Mouse (Mus musculus) liver, postnatal 0 days (tissue): ENCODE measurements around the gene Abcc1. TPM values are rescaled to one million over a fixed set of nuclear protein-coding genes. Genes with fewer than 3 reads are reported as not detected.

Source experiments
- ATAC-seq: fragments of 200-750 bp; cut with Nextera tagmentation; 2 replicates; pipeline ENCODE4 v1.8.0; 2017; ENCODE audit warnings: mild to moderate bottlenecking, moderate library complexity
- DNase-seq: peaks from one replicate; pipeline ENCODE4 v3.0.0-alpha.2; 2016
- H3K27ac ChIP-seq: fragments of 300-500 bp; sonication (generic); 2 replicates; pipeline ENCODE4 v1.5.1; 2014; ENCODE audit warnings: antibody characterized with exemption, moderate library complexity, mild to moderate bottlenecking, low read depth
- H3K27me3 ChIP-seq: fragments of 300-500 bp; sonication (generic); 2 replicates; pipeline ENCODE4 v1.6.1; 2014; ENCODE audit warnings: low read length, control low read depth, mixed read lengths; ENCODE audit not compliant: insufficient read depth
- H3K36me3 ChIP-seq: fragments of 300-500 bp; sonication (generic); replicated peaks from 2 replicates; pipeline ENCODE4 v1.6.1; 2014; ENCODE audit warnings: mild to moderate bottlenecking, control low read depth, low read length, moderate library complexity, mixed read lengths; ENCODE audit not compliant: insufficient read depth
- H3K4me1 ChIP-seq: fragments of 300-500 bp; sonication (generic); 2 replicates; pipeline ENCODE4 v1.6.1; 2014; ENCODE audit warnings: antibody characterized with exemption, mild to moderate bottlenecking, control low read depth; ENCODE audit not compliant: insufficient read depth
- H3K4me2 ChIP-seq: fragments of 300-500 bp; sonication (generic); 2 replicates; pipeline ENCODE4 v1.6.1; 2014; ENCODE audit warnings: low read depth, mild to moderate bottlenecking, low read length, moderate library complexity, mixed read lengths
- H3K4me3 ChIP-seq: fragments of 300-500 bp; sonication (generic); 2 replicates; pipeline ENCODE4 v1.5.1; 2014; ENCODE audit warnings: low read depth, low read length
- H3K9ac ChIP-seq: fragments of 300-500 bp; sonication (generic); replicated peaks from 2 replicates; pipeline ENCODE4 v1.6.1; 2014; ENCODE audit warnings: mild to moderate bottlenecking, moderate library complexity
- H3K9me3 ChIP-seq: fragments of 300-500 bp; sonication (generic); 2 replicates; pipeline ENCODE4 v1.6.1; 2016; ENCODE audit warnings: mild to moderate bottlenecking, control low read depth, low read length, mixed read lengths
- CTCF ChIP-seq: sonication (generic); IDR thresholded peaks from 2 replicates; pipeline ENCODE4 v1.5.1; 2016; ENCODE audit warnings: antibody characterized with exemption, low read depth
- EP300 ChIP-seq: IDR thresholded peaks from 2 replicates; pipeline ENCODE4 v1.6.1; 2016; ENCODE audit warnings: antibody characterized with exemption, low read depth, mild to moderate bottlenecking
- WGBS: fragments of 180-500 bp; shearing (Covaris S2); extraction: QIAGEN DNeasy Blood & Tissue Kit; methylation state at CpG from one replicate; pipeline ENCODE4 v1.1.7; 2014; ENCODE audit not compliant: insufficient replicate concordance; 5-methylcytosine and 5-hydroxymethylcytosine counted together
- polyA plus RNA-seq: library from polyadenylated mRNA; unstranded; fragments of >200 nt; fragmentation: Nextera tagmentation; extraction: Ambion mirVana; gene quantifications from 2 replicates; pipeline ENCODE4 v1.2.1, GENCODE M21; 2015

The Abcc1 gene
- polyA plus RNA-seq, 1 experiment from 2014 or later = 1.7 TPM

GRCm38 (mm10) chr16:14410611-14411010 lies 49.3 kb downstream of the Abcc1 start:
- WGBS = 82% methylated on average over 7 of the region's 7 CpGs
- Histone ChIP-seq H3K27me3 (no peaks in the 10 kb centered on the region), H3K9me3 (no peaks in the 10 kb centered on the region), H3K9ac (no peak overlapping the region), H3K27ac (no peak overlapping the region), H3K4me2 (no peak overlapping the region), H3K4me1 (no peaks in the 10 kb centered on the region), H3K4me3 (no peak overlapping the region), H3K36me3 (0 out of 2 replicates have a peak, but pooled peaks cover 3% of the 10 kb centered on the region)
- no peak for DNase-seq
- no peak for ATAC-seq
- no peak for TF ChIP-seq CTCF
- TF ChIP-seq EP300 = no peak

GRCm38 (mm10) chr16:14411156-14411555 lies 49.8 kb downstream of the Abcc1 start:
- 0 out of 2 replicates have a peak, but pooled peaks cover 3% of the 10 kb centered on the region for H3K36me3 ChIP-seq
- H3K4me1 ChIP-seq = no peaks in the 10 kb centered on the region
- no peak overlapping the region for H3K9ac ChIP-seq
- DNase-seq (no peak), ATAC-seq (no peak)
- H3K27ac ChIP-seq = no peak overlapping the region
- H3K4me2 ChIP-seq = no peak overlapping the region
- 80% methylated on average over 7 of the region's 7 CpGs for WGBS
- no peak overlapping the region for H3K4me3 ChIP-seq
- TF ChIP-seq CTCF = no peak
- TF ChIP-seq EP300 = no peak
- H3K9me3 ChIP-seq = no peaks in the 10 kb centered on the region
- H3K27me3 ChIP-seq = no peaks in the 10 kb centered on the region

DNA sequence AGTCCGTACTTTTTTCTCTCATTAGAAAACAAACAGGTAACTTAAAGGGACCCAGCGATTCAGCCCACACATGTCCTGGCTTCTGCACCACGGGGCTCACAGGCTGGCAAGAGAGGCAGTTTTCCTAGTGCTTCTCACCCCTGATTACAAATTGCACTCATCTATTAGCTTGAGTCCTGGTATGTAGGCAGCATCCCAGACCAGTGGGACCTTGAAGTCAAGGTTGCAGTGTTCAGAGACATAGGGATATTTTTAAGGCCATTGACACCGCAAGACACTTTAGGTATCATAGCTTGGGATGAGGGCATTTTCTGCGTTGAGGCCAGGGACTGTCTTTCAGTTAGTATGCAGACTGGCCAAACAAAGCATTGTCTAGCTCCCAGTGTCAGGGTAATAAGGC lies 51.2 kb downstream of the Abcc1 start:
- ATAC-seq (no peak), DNase-seq (no peak)
- Histone ChIP-seq H3K9ac (no peak overlapping the region), H3K4me1 (no peaks in the 10 kb centered on the region), H3K27ac (no peak overlapping the region), H3K27me3 (no peaks in the 10 kb centered on the region), H3K4me3 (no peak overlapping the region), H3K36me3 (0 out of 2 replicates have a peak, but pooled peaks cover 3% of the 10 kb centered on the region), H3K4me2 (no peak overlapping the region), H3K9me3 (no peaks in the 10 kb centered on the region)
- TF ChIP-seq EP300 = no peak
- no peak for TF ChIP-seq CTCF
- WGBS = 84% methylated on average over 5 of the region's 5 CpGs

- DNase-seq (no peak), ATAC-seq (no peak)
- Histone ChIP-seq H3K27ac (no peak overlapping the region), H3K9me3 (no peaks in the 10 kb centered on the region), H3K4me1 (no peaks in the 10 kb centered on the region), H3K36me3 (0 out of 2 replicates have a peak, but pooled peaks cover 3% of the 10 kb centered on the region), H3K27me3 (no peaks in the 10 kb centered on the region), H3K9ac (no peak overlapping the region), H3K4me2 (no peak overlapping the region), H3K4me3 (no peak overlapping the region)
- TF ChIP-seq CTCF = no peak
- TF ChIP-seq EP300 = no peak
- WGBS = 81% methylated on average over 9 of the region's 9 CpGs
Observed at GRCm38 (mm10) chr16:14415206-14415605, 53.8 kb downstream of the Abcc1 start.

- H3K27ac ChIP-seq = no peak overlapping the region
- no peak overlapping the region for H3K4me2 ChIP-seq
- H3K27me3 ChIP-seq = no peaks in the 10 kb centered on the region
- H3K9ac ChIP-seq = no peak overlapping the region
- no peak for ATAC-seq
- no peak overlapping the region for H3K4me3 ChIP-seq
- TF ChIP-seq CTCF (no peak), EP300 (no peak)
- no peaks in the 10 kb centered on the region for H3K4me1 ChIP-seq
- 81% methylated on average over 5 of the region's 5 CpGs for WGBS
- H3K36me3 ChIP-seq = no peaks in the 10 kb centered on the region
- no peak for DNase-seq
- no peaks in the 10 kb centered on the region for H3K9me3 ChIP-seq
Observed at GRCm38 (mm10) chr16:14416957-14417618, 55.7 kb downstream of the Abcc1 start.

- Histone ChIP-seq H3K4me2 (no peak overlapping the region), H3K4me3 (no peak overlapping the region), H3K9ac (no peak overlapping the region), H3K36me3 (no peaks in the 10 kb centered on the region), H3K9me3 (no peaks in the 10 kb centered on the region), H3K27me3 (no peaks in the 10 kb centered on the region), H3K4me1 (no peaks in the 10 kb centered on the region), H3K27ac (no peak overlapping the region)
- DNase-seq (no peak), ATAC-seq (no peak)
- 78% methylated on average over 5 of the region's 5 CpGs for WGBS
- TF ChIP-seq EP300 = no peak
- no peak for TF ChIP-seq CTCF
Observed at GRCm38 (mm10) chr16:14420496-14421132, 59.3 kb downstream of the Abcc1 start.
